Mouse (Mus musculus) embryo, embryonic 10 days (tissue): Measurements from ENCODE around the gene Hspb8.

Experiments used
- DNase-seq: peaks from one replicate; pipeline ENCODE4 v3.0.0-alpha.2; 2015; ENCODE audit warnings: low spot score

The Hspb8 gene

DNA sequence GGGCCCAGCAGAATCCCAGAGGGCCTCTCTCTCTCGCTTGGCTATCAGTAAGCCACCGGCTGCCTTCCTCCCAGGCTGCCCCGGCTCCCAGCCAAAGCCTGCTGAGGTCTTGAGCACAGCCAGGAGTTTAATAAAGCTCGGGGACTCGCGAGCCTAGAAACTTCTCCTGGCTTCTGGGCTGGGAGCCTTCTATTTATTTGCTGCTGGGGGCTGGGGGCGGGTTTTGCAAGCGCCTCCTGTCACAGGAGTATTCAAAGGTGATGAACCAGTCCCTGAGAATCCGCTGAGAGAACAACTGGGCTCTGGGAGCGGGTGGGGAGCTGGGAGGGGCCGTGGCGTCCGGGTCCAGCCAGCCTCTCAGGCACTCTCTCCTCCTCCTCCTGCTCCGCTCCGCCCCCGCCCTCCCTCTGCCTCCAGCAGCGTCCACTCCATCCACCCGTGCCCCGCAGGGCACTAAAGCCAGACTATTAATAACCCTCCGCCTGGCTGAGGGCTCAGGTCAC is at the start of gene Hspb8:
TSS of gene Hspb8 (minus strand) at position 166 of the 503 bp plus-strand sequence.
- DNase-seq = peak; percentile 70

- DNase-seq = peak; percentile 58
Observed at GRCm38 (mm10) chr5:116461354-116462042, 38.8 kb upstream of the Hspb8 start.

DNA sequence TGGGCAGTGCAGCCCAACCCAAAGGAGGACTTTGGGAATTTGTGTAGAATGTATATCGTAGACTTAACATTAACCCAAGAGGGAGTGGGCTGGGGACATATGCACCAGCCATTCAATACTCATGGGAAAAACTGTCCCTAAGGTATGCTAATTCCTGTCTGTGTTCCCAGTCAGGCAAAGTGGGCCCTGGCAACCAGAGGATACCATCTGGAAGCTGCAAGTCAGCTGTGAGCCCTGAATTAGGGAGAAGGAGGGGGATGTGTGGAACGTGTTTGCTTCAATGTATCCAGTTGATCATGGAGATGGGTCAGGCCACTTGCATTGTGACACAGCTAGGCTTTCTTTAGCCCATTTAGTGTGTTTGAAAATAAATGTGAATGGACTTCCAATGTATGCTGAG is 37.3 kb upstream of the Hspb8 start:
- no peak for DNase-seq

- no peak for DNase-seq
Observed at GRCm38 (mm10) chr5:116457791-116458190, 35.1 kb upstream of the Hspb8 start.

DNA sequence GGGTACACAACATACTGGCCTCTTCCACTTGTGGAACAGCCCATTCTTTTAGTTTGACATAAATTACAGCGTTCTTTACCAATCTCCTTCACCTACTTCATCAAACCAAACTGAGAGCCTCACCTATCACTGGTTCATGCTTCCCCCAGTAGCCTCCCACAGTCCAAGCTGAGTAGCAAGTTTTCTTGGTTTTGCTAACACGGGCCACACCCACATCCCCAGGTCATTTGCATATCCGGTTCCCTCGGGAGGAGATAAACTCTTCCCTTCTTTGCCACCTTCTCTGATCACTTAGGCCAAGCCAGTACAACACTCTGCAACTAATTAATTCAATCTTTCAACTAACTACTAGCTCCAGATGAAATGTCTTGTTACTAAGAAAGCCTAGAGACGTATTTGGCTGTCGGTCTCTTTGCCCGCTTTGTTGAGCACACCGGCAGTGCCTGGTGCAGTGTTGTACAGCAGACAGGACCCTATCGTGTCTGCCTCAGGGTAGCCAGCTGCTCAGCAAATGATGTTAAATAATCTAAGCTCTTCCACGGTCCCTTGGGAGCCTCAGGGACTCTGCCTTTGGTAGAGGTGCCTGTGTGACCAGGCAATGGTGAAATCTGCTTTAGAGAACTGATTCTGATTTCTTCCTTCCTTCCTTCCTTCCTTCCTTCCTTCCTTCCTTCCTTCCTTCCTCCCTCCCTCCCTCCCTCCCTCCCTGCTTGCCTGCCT is 34.3 kb upstream of the Hspb8 start:
- DNase-seq = peak; percentile 27

DNA sequence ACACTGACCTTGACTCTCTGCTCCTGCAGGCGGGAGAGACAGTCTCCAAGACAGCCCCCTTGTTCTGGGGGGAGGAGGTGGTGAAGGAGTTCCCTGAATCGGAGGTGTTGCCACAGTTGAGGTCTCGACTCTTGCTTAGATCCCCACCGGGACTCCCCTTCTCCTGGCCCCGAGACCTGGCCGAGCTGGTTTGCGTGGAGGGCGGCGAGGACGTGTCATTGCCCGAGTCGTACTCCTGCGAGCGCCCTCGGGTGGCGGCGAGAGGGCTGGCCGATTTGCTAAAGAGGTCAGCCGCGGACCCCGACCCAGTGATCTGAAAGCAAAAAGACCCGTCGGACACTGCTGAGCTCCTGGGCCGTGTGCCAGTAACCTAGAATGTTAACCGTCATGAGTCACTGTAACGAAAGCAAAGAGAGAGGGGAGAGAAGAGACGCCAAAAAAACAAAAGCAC is 30.8 kb upstream of the Hspb8 start:
- DNase-seq = peak; percentile 86

DNA sequence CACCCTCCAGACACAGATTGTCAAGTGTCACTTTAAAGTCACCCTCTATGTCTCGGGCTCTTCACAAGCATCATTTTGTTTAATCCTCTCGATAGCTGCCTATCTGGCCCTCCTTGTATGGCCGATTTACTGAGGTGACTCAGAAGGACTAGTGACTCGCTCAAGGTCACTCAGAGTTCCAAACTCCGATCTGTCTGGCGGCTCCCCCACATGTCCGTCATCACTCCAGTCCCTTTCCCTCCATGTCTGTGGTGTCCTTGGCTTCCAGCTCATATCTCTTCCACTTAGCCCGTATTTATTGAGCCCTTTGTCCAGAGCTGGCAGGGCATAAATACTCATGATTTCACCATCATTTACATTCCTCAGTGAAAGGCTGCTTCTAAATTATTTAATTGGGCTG is 28.2 kb upstream of the Hspb8 start:
- no peak for DNase-seq

- DNase-seq = no peak
Observed at GRCm38 (mm10) chr5:116449522-116450225, 27.0 kb upstream of the Hspb8 start.

- DNase-seq = no peak
Observed at GRCm38 (mm10) chr5:116448409-116449191, 25.9 kb upstream of the Hspb8 start.

- no peak for DNase-seq
Observed at GRCm38 (mm10) chr5:116447821-116448350, 25.2 kb upstream of the Hspb8 start.

- no peak for DNase-seq
Observed at GRCm38 (mm10) chr5:116446552-116446951, 23.9 kb upstream of the Hspb8 start.

DNA sequence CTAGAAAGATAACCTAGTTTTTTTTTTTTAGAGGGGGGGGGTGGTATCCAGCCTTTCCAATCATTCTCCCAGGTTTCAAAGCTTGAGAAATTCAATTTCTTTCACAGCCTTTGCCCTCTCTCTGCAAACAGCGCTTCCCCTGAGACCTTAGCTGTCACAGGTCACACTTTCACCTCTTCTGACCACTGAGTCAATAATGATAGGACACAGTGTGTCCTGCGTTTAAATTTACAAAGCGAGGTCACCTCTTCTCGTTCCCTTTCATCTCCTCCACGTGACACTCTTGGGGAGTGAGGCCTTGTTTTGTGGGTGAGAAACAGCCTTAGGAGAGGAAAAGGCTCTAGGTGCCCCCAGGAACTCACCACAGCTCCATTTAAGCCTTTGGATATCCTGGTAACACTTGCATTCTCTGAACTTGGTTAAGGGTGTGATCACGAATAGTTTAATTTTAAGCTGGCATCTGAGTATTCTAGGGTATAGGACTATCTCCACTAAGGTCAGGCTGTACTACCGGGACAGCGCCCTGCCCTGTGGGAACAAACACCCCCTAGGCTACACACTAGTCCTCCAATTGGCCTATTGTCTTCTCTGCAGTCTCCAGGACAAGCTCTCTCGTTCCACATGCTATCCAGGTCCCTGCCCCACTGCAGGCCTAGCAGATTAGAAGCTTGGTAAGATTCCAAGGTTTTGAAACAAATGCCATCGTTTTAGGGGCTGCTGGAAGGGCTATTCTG is 23.1 kb upstream of the Hspb8 start:
- no peak for DNase-seq

GRCm38 (mm10) chr5:116444517-116444916 is 21.9 kb upstream of the Hspb8 start:
- DNase-seq = peak; percentile 39

DNA sequence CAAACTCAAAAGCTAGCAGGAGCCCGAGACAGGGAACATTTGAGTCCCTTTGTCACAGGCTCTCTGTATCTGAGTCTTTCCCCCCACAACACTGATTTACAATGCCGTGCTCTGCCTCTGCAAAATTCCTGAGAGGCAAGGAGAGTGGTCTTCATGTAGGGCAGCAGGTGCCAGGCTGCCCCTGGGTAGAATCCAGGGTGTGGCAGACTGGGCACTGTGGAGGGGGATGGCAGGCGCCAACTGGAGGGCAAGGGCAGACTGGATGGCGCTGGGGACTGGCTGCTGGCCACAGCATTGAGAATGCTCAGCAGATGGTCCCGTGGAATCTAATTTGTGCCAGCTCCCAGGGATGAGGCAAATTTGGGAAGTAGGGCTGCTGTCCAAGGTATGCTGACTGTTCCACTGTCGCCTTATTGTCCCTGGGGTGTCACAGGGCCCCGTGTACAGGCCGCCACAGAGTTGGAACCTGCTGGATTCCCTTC is 20.8 kb upstream of the Hspb8 start:
- DNase-seq = no peak

DNA sequence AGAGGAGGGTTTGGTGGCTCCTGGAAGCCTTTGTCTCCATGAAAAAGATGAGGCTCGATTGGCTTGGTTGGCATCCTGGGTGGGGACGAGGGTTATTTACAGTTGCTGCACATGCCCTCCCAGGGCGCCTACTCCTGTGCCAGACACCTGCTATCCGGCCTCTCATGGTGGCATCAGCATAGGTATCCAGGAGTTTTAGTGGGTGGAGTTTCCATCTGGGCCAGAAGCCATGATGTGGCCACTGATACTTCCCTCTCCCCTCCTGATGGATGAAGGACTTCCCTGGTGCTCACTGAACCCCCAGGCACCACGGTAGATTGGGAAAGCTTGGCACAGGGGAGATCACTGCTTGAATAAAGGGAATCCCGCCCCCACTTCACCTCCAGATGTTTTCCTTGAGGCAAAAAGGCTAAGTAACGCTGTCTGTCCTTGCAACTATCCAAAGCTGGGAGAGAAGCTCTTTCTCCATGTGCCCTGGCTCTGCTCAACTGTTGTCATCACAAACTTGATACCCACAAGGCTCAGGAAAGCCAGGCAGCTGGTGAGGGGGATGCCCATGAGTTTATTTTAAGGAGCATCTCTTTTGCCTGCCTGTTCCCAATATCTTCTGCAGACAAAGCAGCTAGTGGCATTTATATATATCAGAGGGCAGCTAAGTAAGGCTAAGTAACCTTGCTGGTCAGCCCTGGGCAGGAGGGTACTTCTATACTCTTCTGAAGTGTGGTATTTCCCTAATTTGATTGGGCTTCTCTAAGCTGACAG is 20.2 kb upstream of the Hspb8 start:
- DNase-seq = no peak

GRCm38 (mm10) chr5:116440251-116440650 is 17.6 kb upstream of the Hspb8 start:
- no peak for DNase-seq

- no peak for DNase-seq
Observed at GRCm38 (mm10) chr5:116438328-116438727, 15.7 kb upstream of the Hspb8 start.

DNA sequence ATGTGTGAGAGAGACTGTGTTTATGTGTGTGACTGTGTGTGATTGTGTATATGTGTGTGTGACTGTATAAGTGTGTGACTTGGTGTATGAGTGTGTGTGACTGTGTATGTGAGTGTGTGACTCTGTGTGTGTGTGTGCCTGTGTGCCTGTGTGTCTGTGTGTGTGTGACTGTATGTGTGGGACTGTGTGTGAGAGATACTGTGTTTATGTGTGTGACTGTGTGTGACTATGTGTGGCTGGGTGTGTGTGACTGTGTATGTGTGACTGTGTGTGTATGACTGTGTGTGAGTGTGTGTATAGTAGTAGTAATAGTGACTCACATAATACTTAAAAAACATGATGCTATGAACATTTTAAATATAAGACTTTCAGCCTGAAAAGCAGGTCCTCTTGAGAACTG is 13.5 kb upstream of the Hspb8 start:
- DNase-seq = no peak

- DNase-seq = no peak
Observed at GRCm38 (mm10) chr5:116434976-116435850, 12.5 kb upstream of the Hspb8 start.
